Mouse (Mus musculus) heart, adult 11 months (tissue): ENCODE data around the gene Hook2.

Experiments used
- DNase-seq: peaks from one replicate; pipeline ENCODE4 v3.0.0; 2022

Gene Hook2

DNA sequence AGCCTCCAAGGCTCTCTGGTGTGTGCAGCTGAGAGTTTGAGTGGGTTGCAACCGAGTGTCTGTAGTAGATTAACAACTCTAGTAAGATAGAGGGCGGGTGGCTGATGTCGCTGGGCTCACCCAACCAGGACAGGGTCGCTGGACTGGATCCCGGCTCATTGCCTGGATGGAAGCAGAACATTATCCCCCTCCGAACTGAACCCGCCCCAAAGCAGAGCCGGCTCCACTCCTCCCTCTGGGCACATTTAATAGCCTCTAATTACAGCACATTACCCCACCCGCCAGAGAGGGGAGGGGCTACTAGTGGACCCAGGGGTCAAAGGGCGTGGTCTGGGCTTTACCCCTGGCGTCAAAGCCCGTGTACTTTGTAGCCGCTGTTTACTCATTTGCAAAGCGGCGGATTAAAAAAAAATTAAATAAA lies 1.1 kb upstream of the Hook2 start:
- DNase-seq, result peak; percentile 98

DNA sequence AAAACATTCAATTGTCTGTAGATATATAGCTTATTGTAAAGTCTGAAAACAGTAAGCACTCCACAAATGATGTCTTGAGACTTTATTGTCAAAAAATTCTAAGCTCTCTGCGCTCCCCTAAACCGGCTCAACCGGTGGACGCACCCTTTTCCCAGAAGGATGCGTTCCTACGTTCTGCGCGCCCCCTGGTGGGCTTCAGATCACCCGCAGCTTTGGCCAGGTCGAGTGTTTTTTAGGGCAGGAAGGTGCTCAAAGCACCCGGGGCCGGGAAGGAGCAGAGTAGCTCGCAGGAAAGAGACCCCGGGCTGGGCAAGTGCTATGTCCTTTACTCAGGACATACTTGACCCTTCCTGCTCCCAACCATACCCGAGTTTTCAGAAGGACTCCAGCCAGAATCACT lies 593 bp upstream of the Hook2 start:
- DNase-seq, result peak; percentile 99

DNA sequence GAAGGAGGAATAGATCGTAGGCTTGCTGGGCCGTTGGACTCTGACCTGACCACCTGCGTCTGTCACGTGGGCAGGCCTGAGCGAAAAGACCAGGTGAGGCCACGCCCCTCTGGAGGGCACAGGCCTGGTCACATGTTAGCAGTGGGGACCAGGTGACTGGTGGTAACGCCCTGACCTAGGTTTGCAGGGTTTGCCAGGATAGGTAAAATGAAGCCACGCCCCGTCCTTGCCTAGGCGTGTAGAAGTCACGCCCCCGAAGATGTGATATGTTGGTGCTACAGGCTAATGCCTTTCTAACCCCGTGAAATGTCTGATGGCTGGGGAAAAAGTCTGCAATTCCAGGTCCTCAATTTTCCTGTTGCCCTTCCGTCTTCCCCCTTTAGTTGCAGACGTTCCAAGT lies 433 bp downstream of the Hook2 start:
- no peak for DNase-seq

DNA sequence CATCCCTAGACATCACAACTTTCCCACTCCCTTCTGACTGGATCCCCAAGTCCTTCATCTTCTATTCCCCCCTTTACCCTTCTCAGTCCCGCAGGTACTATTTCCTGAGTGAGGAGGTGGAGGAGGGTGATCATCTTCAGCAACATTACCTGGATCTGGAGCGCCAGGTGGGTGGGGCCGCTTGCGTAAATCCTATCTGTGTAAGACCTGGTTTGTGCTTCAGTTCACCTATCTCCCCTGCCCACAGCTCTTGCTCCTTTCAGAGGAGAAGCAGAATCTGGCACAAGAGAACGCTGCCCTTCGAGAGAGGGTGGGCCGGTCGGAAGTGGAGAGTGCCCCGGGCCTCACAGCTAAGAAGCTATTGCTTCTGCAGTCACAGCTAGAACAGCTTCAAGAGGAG lies 4.0 kb downstream of the Hook2 start:
- DNase-seq, result peak; percentile 82

DNA sequence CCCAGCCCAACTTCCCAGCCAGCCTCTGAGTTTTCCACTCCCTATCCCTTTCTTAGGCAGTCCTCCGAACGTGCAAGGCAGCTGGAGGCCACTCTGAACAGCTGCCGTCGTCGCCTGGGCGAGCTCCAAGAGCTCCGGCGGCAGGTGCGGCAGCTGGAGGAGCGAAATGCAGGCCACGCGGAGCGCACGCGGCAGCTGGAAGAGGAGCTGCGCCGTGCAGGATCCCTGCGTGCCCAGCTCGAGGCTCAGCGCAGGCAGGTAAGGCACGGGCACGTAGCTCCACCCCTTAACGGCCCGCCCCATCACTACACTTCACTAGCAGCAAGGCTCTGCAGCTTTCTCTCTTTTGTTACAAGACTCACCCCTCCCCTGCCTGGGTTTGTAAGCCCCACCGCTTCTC lies 5.3 kb downstream of the Hook2 start:
- peak; percentile 80 for DNase-seq

DNA sequence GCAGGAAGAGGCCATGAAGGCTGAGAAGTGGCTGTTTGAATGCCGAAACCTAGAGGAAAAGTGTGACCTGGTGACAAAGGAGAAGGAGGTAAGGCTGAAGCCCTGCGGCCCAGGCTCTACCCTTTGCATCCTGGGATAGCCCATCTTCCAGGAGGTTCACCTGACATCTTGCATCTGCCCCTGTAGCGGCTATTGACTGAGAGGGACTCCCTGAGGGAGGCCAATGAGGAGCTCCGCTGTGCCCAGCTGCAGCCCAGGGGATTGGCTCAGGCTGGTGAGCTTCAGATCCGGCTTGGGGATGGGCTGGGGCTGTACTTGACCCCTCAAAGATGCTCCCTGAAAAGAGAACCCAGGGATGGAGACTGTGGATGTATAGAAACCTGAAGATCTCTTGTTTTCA lies 6.6 kb downstream of the Hook2 start:
- DNase-seq, result peak; percentile 86

DNA sequence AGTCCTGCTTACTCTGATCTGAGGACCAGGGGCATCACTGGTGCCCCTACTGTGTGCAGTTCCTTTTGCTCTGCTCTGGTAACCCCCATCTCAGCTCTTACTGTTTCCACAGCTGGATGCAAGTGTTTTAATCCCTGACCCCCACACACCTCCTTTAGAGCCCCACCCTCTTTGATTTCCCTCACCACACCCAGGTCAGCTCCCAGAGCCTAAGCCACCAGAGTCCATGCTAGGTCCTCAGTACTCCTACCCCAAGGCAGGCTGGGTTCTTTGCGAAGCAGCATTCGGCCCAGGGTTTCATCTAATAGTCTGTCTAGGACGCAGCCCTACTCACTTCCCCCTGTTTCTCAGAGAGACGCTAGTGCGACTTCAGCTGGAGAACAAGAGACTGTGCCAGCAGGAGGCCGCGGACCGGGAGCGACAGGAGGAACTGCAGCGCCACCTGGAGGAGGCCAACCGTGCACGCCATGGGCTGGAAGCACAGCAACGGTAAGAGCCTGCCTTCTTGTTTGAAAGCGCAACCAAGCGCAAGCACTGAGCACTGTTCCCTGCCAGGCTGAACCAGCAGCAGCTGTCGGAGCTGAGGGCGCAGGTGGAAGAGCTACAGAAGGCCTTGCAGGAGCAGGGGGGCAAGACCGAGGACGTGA lies 7.4 kb downstream of the Hook2 start:
- DNase-seq, result peak; percentile 98

DNA sequence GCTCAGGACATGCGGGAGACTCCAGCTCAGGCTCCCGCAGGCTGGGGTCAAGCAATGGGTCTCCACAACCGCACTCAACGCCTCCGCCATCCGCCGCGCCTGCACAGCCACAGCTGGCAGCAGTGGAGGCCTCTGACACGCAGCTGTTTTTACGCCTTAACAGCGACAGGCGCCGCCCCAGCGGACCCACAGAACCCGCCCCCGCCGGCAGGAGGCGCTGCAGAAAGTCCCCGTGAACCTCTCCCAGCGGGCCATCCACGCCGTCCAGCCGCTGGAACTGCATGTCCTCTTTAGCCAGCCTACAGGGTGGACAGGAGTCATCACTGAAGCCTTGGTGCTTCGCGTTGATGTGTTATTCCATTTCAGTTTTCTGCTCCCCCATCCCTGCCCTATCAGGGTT lies 17.3 kb downstream of the Hook2 start:
- DNase-seq, result no peak

DNA sequence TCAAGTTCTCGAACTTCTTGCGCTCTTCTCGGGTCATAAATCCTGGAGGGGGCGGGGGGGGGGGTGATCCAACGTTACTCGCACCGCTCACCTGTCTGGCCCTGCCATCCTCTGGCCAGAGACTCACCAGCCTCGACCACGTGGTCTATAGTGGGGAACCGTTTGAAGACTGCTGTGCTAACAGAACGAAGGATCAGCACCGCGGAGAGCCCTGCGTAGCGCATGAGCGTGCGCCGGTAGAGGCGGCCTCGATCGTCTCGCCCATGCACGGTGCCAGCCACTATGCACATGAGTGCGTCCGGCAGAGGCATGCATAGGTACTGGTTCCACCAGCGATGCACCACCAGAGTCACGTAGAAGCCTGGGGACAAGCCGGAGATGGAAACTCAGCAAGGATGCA lies 20.8 kb downstream of the Hook2 start:
- no peak for DNase-seq

DNA sequence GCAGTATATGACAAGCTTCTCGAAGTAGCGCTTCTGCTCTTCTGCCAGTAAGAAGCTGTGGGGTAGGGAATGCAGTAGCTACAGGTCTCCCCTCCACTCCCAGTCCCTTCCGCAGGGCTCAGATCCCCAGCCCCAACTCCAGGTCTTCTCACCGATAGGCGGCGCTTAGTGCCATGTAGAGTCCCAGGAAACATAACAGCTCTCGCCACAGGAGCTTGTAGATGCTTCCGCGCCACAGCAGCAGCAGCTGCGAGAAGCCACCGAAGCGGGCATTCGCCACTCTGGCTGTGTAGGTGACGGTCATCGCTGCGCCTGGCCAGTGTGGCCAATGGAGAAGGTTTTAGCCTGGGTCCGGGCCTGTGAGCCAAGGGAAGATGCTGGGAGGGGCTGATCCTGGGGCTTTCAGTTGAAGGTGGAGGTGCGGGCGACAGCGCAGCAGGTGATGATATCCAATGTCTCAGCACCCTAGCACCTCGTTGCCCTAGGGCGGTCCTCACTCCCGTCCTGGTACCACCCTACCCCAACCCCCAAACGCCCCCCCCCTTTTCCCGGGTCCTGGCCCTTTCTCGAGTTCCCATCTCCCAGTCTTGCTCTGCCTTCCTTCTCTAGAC lies 22.9 kb downstream of the Hook2 start:
- DNase-seq, result peak; percentile 94

DNA sequence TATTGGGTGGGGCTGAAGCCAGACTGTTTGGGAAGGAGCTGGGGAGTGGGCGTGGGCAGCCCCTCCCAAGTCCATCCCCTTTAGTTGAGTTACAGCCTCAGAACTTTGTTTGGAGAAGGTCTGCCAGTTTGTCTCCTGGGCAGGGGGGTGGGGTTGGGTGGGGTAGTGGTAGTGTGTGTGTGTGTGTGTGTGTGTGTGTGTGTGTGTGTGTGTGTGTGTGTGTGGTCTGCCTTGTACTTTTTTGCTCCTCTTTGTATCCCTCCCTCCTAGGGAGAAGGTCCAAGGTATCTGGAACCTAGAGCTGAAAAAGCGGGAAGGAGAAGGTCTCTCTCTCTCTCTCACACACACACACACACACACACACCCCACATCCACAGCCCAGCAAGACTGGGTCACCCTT lies 24.0 kb downstream of the Hook2 start, which contains the start of gene Best2:
Gene Best2, minus strand, starts transcription at position 101 of the 400 bp plus-strand sequence.
- DNase-seq, result no peak

DNA sequence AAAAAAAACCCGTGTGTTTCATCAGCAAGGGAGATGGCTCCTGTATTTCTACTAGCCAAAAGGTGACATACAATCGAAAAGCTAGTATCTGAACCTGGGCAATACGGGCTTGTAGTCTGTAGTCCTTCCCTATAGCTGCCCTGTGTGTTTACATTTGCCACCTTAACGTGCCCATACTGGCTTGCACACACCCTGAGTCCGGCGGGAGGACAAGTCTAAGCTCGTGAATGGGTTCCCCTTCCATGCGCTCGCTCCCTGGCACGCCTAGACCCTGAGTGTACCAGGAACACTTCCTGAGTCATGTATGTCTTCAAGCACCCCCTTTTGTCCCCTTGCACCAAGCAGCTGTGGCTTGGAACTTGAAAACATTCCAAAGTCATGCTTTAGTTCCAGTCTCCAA lies 26.3 kb downstream of the Hook2 start:
- DNase-seq, result no peak

DNA sequence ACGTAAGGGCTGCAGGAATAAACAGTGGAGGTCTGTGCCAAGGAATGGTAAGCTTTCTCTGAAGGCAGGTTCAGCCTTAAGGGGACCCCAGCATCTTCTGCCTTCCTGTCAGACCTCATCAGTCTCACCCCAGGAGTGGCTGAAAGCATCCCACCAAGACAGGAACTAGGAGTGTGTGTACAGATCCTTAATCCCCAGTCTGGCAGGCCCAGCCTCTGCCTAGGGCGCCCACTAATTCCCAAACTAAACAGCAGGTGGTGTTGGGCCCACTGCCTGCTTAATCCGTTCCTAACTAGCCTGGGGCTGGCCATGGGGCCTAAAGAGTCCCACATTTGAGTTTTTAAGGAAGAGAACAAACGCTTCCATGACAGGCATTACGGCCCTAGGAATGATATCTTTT lies 26.8 kb downstream of the Hook2 start:
- DNase-seq, result no peak

DNA sequence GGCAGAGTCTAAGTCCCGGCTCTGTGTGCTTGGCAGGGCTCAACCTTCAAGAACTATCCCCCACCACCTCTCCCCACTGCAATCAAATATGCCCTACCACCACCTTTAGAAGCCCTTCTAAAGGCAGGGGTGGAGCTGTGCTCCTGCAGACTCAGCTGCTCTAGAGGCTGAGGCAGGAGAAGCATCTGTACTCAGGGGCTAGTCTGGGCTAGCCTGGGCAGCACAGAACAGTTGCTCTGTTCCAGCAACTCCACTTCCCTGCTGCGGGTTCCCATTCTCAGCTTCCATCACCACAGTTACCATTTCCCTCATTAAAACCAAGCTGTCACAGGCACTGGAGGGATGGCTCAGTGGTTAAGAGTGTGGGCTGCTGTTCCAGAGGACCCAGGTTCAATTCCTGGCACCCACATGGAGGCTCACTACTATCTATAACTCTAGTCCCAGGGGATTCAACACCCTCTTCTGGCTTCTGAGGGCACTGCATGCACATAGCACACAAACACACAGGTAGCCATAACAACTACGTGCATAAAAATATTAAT lies 31.2 kb downstream of the Hook2 start:
- DNase-seq, result no peak

DNA sequence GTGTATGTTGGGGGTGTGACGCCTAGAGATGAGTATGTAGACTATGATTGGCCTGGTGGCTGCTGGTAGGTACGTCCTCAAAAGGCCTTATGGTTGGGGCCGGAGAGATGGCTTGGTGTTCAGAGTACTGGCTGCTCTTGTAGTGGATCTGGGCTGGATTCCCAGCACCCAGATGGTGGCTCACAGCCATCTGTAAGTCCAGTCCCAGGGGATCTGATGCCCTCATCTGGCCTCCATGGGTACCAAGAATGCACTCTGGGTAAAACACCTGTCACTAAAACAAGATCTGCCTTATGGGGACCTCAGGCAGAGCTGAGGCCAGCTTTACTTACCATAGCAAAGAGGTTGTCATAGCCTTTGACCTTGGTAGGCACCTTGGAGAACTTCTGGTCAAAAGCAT lies 33.4 kb downstream of the Hook2 start:
- DNase-seq, result no peak

DNA sequence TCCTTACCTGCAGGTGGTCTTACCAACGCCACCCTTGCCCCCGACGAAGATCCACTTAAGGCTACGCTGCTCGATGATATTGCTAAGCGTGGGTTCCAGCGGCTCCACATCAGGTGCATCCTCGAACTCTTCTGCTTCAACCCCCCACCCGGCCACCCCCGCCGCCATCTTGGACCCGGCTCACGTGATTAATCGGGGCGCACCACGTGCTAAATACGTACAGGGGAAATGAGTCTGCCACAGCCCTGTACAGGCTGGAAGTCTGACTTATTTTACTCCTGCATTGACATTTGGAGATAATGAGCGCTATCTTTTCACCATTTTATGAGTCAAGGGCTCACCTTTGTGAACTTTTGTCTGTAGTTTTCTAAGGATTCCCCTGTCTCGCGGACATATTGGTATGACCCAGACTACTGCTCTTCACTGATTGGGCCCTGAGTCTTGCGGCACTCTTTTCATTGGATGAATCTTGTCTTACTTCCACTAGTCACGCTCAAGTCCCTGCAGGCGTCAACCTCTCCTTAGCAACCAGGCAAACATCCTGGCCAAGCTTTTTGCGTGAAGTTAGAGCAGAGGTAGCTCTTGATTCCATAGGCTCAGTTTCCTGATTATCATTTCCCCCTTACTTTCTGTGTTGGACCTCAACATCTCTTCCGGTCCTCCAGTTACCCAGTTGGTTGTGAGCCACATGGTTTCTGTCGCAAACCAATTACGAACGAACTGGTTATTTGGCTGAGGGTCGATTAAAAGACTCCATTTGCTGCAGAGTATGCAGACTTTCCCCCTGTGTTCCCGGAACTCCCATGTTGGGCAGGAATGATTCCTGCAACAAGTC lies 34.9 kb downstream of the Hook2 start, which contains the start of gene Asna1:
Gene Asna1, minus strand, starts transcription at position 184 of the 835 bp plus-strand sequence.
- peak; percentile 99 for DNase-seq

DNA sequence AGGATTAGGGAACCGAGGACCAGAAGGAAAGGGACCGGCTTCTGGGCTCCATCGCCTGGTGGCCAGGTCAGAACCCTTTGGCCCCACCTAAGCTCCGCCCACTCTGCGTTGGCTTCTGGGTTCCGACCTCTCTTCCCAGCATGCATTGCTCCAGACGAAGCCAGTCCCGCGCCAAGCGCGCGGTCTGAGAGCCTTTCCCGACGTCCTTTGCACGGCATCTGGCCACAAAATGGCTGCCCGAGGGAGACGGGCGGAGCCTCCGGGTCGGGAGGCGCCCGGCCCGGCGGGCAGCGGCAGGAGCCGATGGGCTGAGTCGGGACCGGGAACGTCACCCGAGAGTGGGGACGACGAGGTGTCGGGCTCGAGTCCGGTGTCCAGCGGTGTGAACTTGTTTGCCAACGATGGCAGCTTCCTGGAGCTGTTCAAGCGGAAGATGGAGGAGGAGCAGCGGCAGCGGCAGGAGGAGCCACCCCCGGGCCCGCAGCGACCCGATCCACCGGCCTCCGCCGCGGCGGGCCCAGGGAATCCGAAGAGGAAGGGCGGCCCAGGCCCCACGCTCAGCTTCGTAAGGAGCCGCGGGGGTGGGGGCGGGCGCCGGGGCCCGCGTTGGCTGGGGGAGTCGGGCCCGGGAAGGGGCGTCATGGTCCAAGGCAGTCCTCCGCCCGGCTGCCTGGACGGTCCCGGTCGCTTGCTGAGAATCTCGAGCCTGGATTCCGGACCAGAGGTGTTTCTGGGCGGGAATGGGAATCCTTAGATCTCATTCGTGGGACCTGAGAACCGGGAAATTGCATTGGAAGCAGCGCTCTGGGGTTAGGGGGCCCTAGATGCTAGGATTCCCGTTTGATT lies 36.5 kb downstream of the Hook2 start, which contains the start of gene Trir:
Gene Trir, plus strand, starts transcription at position 154 of the 846 bp plus-strand sequence.
- DNase-seq, result peak; percentile 100

DNA sequence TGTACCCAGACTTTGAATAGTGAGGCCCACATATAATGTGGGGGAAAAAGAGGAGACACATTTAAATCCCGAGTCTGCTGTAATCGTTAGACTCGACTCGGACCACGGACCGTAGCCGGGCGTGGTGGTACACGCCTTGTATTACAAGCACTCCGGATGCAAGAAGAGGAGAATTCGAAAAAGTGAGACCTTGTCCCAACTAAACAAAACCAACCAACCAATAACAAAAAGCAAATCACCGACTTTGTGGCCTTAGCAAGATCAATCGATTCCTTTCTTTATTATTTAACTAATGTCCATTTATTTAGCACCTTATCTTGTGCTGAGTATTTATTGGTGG lies 37.1 kb downstream of the Hook2 start:
- no peak for DNase-seq

DNA sequence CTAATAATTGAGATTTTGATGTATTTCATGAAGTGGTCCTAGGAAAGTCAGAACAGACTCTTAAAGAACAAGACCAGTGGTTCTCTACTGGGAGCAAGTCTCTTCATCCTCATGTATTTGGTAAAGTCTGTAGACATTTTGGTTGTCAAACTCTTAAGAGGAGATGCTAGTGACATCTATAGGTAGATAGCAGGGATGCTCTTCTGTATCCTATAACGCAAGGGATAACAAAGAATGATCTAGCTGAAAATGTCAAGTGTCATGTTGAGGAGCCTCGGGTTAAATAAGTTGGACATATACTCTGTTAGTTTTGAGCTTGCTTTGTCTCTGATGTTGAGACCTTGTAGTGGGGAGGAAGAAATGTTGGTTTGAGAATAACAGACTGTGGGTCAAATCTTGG lies 37.5 kb downstream of the Hook2 start:
- no peak for DNase-seq

DNA sequence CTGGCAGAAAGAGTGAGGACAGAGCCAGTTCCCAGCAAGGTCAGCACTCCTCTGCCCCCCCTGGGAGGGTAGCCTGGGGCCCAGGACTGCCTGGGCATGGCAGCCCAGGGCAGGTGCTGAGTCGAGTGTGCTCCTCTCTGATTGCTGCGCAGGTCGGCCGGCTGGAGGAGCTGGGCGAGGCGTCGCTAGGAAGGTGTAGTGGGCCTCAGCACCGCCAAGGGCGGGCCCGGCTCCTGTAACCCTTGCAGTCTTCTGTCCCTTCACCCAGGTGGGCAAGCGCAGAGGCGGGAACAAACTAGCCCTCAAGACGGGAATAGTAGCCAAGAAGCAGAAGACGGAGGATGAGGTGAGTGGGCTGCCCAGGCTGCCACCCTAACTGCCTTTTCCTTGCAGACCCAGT lies 38.9 kb downstream of the Hook2 start:
- DNase-seq, result peak; percentile 95

DNA sequence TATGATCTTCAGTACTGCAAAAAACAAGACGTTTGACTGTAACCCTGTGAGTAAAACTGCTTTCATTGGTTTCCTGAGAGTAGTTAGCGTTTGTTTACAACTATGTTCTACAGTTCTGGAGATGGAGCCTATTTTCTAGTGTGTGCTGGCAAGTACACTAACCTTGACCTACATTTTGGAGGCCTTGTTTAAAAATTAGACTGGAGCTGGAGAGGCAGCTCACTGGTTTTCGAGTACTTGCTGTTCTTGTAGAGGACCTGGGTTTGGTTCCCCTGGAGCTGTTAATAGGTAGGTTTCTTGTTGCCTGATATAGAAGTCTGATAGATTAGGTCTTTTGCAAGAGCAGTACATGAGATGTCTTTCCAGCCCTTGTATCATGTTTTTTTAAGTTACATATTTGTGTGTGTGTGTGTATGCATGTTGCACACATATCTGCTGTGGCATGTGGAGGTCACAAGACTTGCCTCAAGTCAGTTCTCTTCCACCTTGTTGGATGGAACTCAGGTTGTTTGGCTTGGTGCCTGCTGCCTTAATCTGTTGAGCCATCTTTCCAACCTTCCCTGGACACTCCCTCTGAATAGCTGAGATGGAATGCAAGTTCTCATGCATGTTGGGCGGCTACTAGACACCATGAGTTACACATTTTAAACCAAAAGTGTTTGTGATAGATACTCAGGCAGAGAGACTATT lies 42.4 kb downstream of the Hook2 start:
- DNase-seq, result no peak

DNA sequence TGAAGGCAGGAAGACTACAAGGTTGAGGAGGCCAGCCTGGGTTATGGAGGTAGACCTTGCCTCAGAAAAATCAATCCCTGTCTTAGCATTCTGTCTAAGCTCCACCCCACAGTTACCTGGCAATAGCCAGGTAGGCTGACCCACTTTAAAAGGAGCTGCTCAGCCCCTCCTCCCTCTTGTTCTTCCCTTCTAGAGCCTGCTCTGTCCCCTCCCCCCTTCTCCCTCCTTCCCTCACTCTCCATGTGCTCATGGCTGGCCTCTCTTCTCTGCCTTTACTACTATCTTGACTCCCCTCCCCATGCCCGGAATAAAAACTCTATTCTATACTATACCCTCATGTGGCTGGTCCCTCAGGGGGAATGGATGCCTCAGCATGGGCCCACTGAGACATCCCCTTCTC lies 43.5 kb downstream of the Hook2 start:
- DNase-seq, result no peak
